Mouse (Mus musculus): ENCODE results near the gene Nifk. TPM values are rescaled to one million over a fixed set of nuclear protein-coding genes. Genes with fewer than 3 reads are reported as not detected.

The Nifk gene
- total and polyA plus RNA-seq, 3 experiments, result 133 to 316 (median 187) TPM

DNA sequence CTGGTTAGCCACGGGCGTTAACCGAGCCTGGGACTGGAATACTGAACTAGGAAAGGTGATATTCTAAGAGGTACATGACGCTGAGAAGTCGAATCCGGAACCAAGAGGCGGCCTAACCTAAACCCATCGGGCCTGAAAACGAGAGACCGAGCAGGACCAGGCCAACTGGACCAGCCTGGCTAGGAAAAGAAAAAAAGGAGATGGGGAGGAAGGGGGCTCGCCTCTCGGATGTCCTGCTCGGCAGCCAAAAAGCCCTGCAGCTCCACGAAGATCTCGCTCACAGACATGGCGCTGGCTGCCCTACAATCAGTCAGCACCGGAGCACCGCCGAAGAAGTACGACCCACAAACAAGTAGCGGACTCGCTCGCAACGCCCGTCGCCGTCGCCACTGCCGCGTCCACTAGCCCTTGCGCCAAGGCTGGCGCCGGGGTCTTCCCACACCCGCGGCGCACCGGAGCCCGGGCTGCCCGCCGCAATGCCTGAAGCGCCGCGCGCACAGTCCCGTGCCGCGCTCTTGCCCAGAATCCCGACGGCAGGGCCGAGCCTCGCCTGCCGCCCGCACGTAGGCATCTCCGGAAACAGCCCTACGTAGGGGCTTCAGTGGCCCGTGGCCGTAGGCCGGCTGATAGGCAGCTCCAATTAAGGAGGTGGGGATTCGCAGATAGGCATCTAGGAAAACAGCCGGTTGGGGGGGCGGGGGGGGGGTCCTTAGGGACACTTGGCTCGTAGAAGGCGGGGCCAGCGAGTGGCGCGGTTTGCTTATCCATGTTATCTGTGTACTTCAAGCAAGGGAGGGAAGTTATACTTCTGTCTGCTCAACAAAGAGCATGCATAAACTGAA is 10.6 kb upstream of the Nifk start (continued):
- peak; percentile 70; the same call in 1 of the 2 replicates for TF ChIP-seq TBP (IDR thresholded peaks at IDR 0.05; ENCODE audit: low read depth, low read length)
- TF ChIP-seq EP300 (IDR thresholded peaks at IDR 0.05; ENCODE audit: low read depth in 1 of 2, low read length in 2 of 2), result peak in 1 of 2 experiments; percentile 57; a peak in 2 of 4 replicates
- TF ChIP-seq HCFC1 (IDR thresholded peaks at IDR 0.05; ENCODE audit: low read depth, low read length), result peak; percentile 94
- peak; percentile 60; the same call in 1 of the 2 replicates for TF ChIP-seq POLR2AphosphoS2 (IDR thresholded peaks at IDR 0.05; ENCODE audit: low read length)
- no peak for TF ChIP-seq MYB (IDR thresholded peaks at IDR 0.05; ENCODE audit: low read depth, low read length)
- no peak for TF ChIP-seq ZC3H11A (IDR thresholded peaks at IDR 0.05; ENCODE audit: low read depth, low read length)
- 0 out of 2 replicates have a peak, but pooled peaks have one; percentile 35 for TF ChIP-seq USF1 (IDR thresholded peaks at IDR 0.05; ENCODE audit: low read depth, low read length)
- peak; percentile 97 for TF ChIP-seq BHLHE40 (IDR thresholded peaks at IDR 0.05; ENCODE audit: borderline replicate concordance, low read depth, low read length)
- 0 out of 2 replicates have a peak, but pooled peaks have one; percentile 26 for TF ChIP-seq NRF1 (IDR thresholded peaks at IDR 0.05; ENCODE audit: insufficient read depth, low read depth, low read length, poor library complexity, severe bottlenecking)
- TF ChIP-seq NELFE (IDR thresholded peaks at IDR 0.05; ENCODE audit: low read depth, low read length), result peak; percentile 72
- peak; percentile 80; the same call in 1 of the 2 replicates for TF ChIP-seq E2F4 (IDR thresholded peaks at IDR 0.05; ENCODE audit: borderline replicate concordance, low read depth, low read length)
- TF ChIP-seq CHD2 (IDR thresholded peaks at IDR 0.05; ENCODE audit: low read length), result no peak
- no peak for TF ChIP-seq ZNF384 (IDR thresholded peaks at IDR 0.05; ENCODE audit: low read depth, low read length)
- 0 out of 2 replicates have a peak, but pooled peaks have one; percentile 50 for TF ChIP-seq ZMIZ1 (IDR thresholded peaks at IDR 0.05; ENCODE audit: low read depth, low read length)
- TF ChIP-seq KAT2A (conservative IDR thresholded peaks at IDR 0.05; ENCODE audit: low read depth, low read length), result peak; percentile 81; the same call in 1 of the 2 replicates

DNA sequence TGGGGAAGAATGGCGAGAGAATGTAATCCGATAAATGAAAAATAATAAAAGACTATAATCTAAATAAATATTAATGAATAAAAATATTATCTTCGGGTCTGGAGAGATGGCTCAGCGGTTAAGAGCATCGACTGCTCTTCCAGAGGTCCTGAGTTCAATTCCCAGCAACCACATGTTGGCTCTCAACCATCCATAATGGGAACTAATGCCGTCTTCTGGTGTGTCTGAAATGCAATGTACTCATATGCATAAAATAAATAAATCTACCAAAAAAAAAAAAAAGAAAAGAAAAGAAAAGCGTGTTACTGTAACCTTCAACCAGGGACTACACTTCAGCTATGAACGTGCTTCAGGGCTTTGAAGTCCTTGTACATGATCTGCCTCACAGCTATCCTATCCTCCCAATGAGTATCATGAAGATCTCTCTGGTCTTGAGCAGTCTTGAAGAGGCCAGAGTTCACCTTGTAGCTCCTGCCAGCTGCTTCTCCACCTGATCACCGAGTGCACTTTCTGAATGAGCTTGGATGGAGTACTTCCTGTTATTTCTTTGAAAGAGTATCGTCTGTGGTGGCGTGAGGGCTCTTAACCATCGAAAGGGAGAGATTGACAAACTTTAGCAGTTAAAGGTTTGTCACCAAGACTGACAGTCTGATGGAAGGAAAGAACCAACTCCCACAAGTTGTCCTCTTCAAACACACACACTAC is 9.9 kb upstream of the Nifk start, which contains the start of gene Tsn:
Tsn (minus strand) TSS at position 118 of the 705 bp plus-strand sequence.
- TF ChIP-seq ELF1 (IDR thresholded peaks at IDR 0.05; ENCODE audit: low read depth, low read length) (no peak), TAL1 (IDR thresholded peaks at IDR 0.05; ENCODE audit: low read length) (no peak), GATA1 (IDR thresholded peaks at IDR 0.05; ENCODE audit: low read depth, low read length) (0 out of 2 replicates have a peak, but pooled peaks have one; percentile 5), POLR2AphosphoS2 (IDR thresholded peaks at IDR 0.05; ENCODE audit: low read length) (no peak), CHD2 (IDR thresholded peaks at IDR 0.05; ENCODE audit: low read length) (no peak), ZMIZ1 (IDR thresholded peaks at IDR 0.05; ENCODE audit: low read depth, low read length) (0 out of 2 replicates have a peak, but pooled peaks have one; percentile 42), EP300 (IDR thresholded peaks at IDR 0.05; ENCODE audit: low read depth in 1 of 2, low read length in 2 of 2) (peak in 1 of 2 experiments; percentile 31; a peak in 1 of 4 replicates), ZC3H11A (IDR thresholded peaks at IDR 0.05; ENCODE audit: low read depth, low read length) (no peak), MXI1 (IDR thresholded peaks at IDR 0.05; ENCODE audit: low read depth, low read length) (no peak), KAT2A (conservative IDR thresholded peaks at IDR 0.05; ENCODE audit: low read depth, low read length) (no peak), ETS1 (IDR thresholded peaks at IDR 0.05; ENCODE audit: low read depth, low read length) (0 out of 2 replicates have a peak, but pooled peaks have one; percentile 21), USF2 (IDR thresholded peaks at IDR 0.05; ENCODE audit: borderline replicate concordance in 1 of 2, insufficient read depth in 1 of 2, low read depth in 1 of 2, low read length in 2 of 2) (no peak), ZKSCAN1 (IDR thresholded peaks at IDR 0.05; ENCODE audit: low read depth, low read length) (0 out of 2 replicates have a peak, but pooled peaks have one; percentile 32), CHD1 (IDR thresholded peaks at IDR 0.05; ENCODE audit: low read depth, low read length) (no peak), MAZ (IDR thresholded peaks at IDR 0.05; ENCODE audit: low read depth, low read length) (0 out of 2 replicates have a peak, but pooled peaks have one; percentile 13), RCOR1 (IDR thresholded peaks at IDR 0.05; ENCODE audit: low read depth, low read length) (no peak), USF1 (IDR thresholded peaks at IDR 0.05; ENCODE audit: low read depth, low read length) (peak; percentile 20; the same call in 1 of the 2 replicates), NELFE (IDR thresholded peaks at IDR 0.05; ENCODE audit: low read depth, low read length) (peak; percentile 40; the same call in 1 of the 2 replicates), MYC (IDR thresholded peaks at IDR 0.05; ENCODE audit: low read depth, low read length) (0 out of 2 replicates have a peak, but pooled peaks have one; percentile 31), MAX (IDR thresholded peaks at IDR 0.05; ENCODE audit: low read length) (peak; percentile 45; the same call in 1 of the 2 replicates), MEF2A (IDR thresholded peaks at IDR 0.05; ENCODE audit: extremely low read depth, insufficient replicate concordance, low read depth, low read length, poor library complexity, severe bottlenecking) (no peak)
- peaks cover 16% of the 10 kb centered on the region for H3K79me2 ChIP-seq (ENCODE audit: control insufficient read depth, insufficient read depth, low read length, poor library complexity)
- no peaks in the 10 kb centered on the region for H3K9me3 ChIP-seq (replicated peaks; ENCODE audit: insufficient read depth, low read length)
- H3K4me1 ChIP-seq (ENCODE audit: control insufficient read depth in 1 of 2, insufficient read depth in 2 of 2, low read length in 2 of 2), result peaks cover 7 to 10% of the 10 kb centered on the region in 2 experiments
- peaks cover 5 to 13% of the 10 kb centered on the region in 2 experiments for H3K36me3 ChIP-seq (ENCODE audit: control insufficient read depth in 1 of 2, insufficient read depth in 2 of 2, low read length in 2 of 2)
- DNase-seq (ENCODE audit: low read depth, low spot score), result peak; percentile 75
- peak within 1 kb of the TSS; percentile 91 for H3K27ac ChIP-seq (ENCODE audit: control insufficient read depth, low read depth, low read length)
- H3K9ac ChIP-seq (ENCODE audit: control insufficient read depth, low read depth, low read length, poor library complexity, severe bottlenecking), result peak within 1 kb of the TSS; percentile 89
- H3K27me3 ChIP-seq (ENCODE audit: control insufficient read depth in 1 of 2, insufficient read depth in 2 of 2, low read length in 2 of 2), result no peaks in the 10 kb centered on the region
- peak within 1 kb of the TSS; percentile 91 to 95 for H3K4me3 ChIP-seq (ENCODE audit: control insufficient read depth in 1 of 2, insufficient read depth in 1 of 2, low read depth in 2 of 2, low read length in 2 of 2)

Measured in MEL (cell line).